Mouse (Mus musculus): ENCODE measurements around the gene Pwp2.

Gene Pwp2

DNA sequence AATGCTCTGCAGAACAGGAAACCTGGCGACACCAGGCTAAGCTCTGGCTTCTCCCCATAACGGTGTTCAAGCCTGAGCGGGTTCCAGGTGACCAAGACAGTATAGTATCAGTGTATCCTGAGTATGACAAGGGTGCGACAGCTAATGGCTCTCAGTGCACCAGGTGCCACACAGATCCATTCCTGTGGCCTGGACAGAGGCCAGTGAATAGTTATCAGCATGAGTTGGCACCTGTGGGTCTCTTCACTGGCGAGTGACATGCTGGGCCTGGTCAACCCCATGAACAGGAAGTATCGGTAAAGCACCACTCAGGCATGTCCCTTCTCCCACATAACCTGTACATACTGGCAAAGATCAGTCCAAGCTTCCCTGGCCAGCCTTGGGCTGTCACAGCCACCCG lies 13.9 kb downstream of the Pwp2 start:
- 91% methylated on average over 7 of the region's 7 CpGs for WGBS

DNA sequence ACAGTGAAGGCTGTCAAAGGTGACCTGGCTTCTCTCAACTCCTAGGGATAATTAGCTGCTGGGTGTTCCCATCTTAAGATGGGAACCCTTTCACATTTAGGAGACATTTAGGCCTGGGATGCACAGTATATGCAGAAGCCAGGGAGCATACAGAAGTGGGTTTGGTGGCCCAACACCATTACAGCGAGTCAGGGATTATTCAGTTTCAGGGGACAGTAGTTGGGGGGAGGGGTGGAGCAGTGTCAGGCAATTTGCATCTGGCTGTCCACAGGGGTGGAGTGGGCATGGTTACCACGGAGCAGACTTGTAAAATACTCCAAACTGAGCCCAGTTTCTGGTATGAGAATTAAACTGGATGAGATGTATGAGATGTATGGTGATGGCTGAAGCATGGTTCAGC lies 14.5 kb downstream of the Pwp2 start:
- 47% methylated on average over 2 of the region's 2 CpGs for WGBS

DNA sequence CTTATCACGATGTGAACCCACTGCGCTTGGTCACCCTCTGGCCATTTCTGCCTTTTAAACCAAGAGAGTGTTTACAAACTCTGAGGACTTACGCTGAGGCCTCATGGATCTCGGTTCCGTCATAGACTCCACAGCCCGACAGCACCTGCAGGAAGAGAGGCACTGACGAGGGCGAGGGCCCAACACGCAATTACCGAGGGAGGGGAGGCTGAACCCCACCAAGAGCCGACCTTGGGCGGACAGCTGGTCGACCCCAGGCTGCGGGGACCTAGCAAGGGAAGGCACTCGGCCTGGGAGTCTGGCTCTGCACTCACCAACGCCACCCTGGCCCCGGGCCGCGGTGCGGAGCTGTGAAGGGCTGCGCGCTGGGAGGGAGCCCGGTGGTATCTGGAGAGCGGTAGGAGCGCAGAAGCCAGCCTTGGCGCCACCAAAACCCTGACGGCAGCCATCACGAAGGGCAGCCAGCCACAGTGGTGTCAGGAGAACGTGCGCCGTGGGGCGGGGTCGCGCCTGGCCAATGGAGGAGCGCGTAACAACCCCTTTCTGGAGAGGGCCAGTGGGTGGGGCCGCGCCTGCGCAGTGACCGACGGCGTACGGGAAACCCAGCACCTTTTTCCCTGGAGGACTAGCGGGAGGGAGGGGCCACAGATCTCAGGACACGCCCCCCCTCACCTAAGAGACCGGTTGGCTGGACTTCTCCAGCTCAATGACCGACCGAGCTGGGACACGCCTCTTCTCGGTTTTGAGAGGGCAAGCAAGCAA lies 15.5 kb downstream of the Pwp2 start, which contains the start of gene D10Jhu81e:
D10Jhu81e (minus strand) TSS at position 502 of the 762 bp plus-strand sequence.
- under 1% methylated on average over 50 of the region's 50 CpGs for WGBS

DNA sequence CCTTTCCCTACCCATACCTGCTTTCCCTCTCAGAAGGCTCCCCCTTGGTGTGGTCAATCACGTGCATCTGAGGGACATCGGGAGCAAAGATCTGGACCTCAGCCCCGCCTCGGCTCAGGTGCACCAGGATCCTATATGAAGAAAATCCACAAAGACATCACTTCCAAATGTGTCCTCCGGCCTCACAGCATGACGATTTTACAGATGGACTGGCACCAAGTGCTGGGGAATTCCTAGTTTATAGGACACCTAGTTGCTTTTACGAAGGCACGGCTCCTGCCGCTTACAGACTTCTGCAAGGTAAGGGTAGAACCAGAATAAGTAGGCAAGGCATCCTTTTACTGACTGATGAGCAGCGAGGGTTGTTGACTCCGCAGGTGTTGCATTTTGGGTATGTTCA lies 16.2 kb downstream of the Pwp2 start:
- 65% methylated on average over 11 of the region's 11 CpGs for WGBS

DNA sequence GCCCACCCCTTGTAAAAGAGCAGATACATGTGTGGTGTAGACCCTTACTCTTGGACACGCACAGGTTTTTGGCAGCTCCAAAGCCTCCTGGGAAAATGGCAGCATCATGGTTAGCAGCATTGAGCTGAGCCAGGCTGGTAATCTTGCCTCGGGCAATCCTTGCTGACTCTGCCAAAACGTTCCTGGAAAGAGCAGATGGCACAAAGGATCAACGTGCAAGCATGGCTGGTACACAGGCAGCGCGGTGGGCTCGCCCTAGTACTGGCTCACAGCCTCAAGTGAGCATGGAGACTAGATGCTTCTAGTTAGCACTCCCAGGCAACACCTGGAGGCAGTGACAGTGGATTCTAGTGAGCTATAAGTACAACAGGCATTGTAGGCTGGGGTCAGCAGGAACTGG lies 17.6 kb downstream of the Pwp2 start:
- WGBS: 44% methylated on average over 7 of the region's 7 CpGs

DNA sequence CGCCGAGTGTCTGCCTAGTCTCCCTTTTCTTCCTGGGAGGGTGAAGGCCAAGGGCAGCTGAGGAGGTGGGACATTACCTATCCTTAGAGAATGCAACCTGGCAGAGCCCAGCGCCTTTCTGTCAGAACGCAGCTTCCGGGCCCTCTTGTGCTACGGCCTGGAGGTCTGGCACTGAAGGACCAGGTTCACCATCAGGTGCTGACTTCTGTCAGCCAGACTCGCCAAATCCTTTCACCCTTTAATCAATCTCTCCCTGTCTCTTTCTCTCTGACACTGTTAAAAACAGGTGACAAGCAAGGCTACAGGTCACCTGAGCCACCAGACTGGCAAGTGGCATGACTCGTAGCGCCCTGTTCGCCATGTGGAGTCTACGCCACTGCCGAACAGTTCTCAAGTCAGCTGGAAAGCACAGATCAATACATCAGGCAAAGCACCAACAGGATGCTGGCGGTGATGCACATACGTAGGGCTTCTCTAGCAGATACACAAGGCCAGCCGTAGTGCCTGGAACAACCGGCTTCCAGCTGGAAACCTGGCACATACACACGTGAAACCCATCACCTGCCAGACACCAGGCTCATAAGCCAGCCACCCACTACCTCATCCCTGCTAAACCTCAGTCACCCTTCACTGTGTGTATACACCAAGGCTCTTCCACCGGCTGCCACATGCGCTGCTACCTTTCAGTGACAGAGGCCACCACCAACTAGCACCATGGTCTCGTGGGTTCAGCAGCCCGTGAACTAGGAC lies 19.5 kb downstream of the Pwp2 start:
- WGBS: 79% methylated on average over 21 of the region's 21 CpGs

DNA sequence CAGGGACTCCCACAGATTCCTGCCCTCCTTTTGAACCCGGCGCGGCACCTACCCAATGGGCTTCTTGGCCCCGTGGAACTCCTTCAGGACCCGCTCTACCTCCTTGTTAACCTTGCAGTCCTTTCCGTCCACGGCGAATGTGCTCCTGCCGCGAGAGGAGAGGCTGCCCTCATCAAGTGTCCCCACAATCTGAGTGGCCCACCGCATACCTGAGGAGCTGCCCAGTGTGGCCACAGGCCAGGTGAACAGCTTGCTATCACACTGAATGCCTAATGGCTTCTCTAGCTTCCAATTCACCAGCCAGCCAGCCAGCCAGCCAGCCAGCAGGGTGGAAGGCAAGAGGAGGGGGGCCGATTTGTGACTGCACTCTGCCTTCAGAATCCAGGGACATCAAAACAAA lies 20.2 kb downstream of the Pwp2 start:
- 90% methylated on average over 12 of the region's 12 CpGs for WGBS

DNA sequence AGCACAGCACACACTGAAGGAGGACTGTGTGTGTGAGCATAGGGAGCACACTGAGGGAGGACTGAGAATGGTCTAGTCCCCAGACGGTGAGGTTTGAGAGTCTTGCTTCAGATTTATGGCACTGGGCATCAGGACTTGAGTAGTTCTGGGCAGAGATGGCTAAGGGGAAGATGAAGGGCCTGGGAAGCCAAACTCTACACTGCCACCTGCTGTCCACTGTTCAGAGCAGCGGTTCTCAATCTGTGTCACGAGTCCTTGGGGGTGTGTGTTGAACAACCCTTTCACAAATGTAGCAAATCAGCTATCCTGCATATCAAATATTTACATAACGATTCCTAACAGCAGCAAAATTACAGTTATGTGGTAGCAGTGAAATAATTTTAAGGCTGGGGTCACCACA lies 21.0 kb downstream of the Pwp2 start:
- WGBS: 20% methylated on average over 4 of the region's 4 CpGs

DNA sequence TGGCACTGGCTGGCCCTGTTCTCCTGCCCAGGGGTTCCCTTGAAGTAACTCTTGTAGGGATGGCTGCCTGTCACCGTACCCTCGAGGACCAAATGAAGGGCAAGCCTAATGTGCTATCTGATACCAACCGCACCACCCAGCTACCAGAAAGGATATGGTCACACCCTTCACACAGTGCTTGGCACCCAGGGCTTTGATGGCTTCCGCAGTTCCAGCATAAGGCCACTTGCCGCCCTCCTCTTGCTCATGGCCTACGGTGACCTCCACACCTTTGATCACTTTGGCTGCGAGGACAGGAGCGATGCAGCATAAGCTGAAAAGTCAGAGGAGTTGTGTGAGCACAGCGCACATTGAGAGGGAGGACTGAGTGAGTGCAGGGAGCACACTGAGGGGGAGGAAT lies 21.7 kb downstream of the Pwp2 start:
- 93% methylated on average over 9 of the region's 9 CpGs for WGBS

DNA sequence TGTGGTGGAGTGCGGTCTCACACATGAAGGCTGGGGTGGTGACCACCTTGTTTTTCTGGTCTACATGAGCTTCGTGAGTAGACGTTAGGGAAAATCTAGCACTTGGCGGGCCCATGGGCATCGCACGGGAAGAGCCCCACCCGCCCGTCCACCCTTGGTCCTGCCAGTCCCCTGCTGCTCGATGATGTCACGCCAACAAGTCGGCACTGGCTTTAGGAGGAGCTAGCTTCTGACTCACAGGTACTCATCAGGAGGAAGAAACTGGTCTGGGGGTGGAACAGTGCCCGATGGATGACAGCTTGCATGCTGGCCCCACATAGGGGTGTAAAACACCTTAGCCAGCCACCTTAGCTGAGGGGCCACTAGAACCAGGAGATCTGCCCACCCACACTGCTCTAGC lies 22.3 kb downstream of the Pwp2 start:
- 91% methylated on average over 12 of the region's 12 CpGs for WGBS

DNA sequence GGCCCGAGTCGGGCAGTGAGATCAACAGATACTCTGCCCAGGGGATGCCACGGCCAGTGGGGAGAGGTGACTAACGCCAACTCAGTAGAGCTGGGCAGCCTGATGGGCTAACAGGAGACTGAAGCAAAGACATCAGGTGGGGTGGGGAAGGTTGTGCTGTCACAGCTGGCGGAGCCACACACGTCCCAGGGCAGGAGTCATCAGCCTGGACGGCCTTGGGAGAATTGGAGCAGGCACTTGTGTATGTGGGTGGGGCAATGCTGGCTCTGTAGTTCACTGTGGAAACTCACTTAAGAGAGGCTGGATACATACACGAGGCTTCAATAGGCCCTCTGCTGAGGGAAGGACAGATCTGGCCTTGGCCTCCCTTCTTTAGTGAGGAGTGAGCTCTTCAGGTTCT lies 23.9 kb downstream of the Pwp2 start:
- WGBS: 80% methylated on average over 8 of the region's 8 CpGs

DNA sequence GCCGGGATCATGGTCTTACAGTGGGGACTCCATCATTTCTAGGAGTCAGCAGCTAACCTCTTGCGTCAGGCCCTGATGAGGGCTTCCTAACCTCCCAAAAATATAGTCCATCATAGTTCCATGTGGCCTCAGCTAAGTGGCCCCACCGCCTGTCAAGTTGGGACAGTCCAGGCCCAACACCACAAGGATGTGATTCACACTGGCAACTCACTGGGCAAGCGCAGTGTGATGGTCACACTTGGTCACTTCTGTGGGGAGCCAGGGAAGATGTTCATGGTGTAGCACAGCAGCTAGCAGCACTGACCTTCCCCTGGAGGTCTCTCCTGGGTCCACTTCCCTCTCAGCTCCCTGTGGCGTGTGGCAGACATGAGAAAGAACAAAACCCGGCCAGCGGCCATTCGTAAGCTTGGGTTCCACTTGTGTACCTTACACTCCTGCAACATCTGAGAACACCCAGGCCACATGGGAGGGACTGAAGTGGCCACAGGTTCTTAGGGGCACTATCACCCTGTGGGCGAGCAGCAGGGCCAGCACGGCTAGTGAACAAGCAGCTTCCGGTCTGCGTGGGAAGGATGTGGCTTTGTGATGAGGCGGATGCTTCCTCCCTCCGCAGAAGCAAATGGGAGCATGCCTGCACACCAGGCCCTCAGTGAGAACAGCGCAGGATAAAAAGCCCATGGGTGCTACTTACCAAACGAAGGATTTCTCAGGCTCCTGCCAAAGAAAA lies 24.4 kb downstream of the Pwp2 start:
- 76% methylated on average over 16 of the region's 16 CpGs for WGBS

DNA sequence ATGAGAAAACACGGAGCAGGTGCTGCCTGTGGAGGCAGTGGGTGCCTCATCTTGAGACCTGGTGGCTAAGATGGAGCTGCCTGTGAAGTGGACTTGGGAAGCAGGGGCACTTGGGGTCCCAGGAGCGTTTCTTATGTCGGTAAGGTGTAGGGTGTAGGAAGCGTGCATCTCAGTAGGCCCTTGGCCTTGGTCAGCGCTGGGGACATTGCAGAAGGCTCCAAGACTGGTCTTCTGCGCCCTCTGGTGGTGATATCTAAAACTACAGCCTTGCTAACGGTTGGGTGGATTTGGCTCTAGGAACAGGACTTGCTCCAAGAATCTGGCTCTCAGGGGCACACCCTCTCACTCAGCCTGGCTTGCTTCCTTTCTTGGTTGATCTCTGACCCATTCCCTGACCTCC lies 25.0 kb downstream of the Pwp2 start:
- whole genome bisulfite sequencing: 3% methylated on average over 7 of the region's 7 CpGs

DNA sequence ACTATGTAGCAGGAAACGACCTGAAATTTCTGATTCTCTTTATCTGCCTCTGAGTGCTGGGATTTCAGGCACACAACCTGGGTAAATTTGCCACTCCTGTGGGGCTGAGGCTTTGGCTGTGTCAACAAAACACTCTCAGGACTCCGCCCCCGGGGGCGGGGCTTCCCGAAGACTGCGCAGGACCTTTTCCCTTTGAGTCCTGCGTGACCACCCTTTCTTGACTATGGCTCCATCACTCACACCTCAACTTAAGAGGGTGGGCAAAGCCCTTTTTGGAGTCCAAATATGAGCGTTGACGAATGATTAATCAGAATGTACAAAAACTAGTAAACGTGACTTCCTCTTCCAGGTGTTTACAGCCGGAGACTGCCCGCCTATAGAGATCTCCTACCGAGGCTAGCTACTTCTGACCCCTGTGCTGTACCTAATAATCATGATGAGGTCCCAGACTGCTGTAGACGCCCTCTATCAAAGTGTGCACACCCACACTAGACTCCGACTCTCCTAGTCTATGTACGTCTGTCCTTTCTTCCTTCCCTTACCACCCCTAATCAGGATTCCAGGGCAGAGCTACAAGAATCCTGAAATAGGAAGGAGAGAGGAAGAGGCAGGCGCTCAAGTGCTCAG lies 25.6 kb downstream of the Pwp2 start:
- 8% methylated on average over 17 of the region's 17 CpGs for WGBS

DNA sequence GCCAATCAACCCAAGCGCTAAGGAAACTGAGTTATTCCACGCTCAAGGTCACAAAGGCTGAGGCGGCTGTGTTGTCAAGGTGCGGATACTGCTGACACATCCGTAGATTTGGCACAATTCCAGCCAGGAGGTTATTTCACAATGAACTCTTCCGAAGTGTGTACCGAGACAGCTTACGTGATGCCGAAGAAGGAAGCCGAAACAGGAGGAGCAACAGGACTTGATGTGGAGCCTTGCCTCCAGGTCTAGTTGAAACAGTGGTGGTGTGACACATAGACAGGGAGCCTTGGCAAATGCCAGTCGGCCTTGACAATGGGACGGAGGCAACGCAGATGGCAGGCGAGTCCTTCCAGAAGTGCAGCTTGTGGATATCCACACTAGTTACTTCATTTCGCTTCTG lies 26.9 kb downstream of the Pwp2 start:
- WGBS: 75% methylated on average over 15 of the region's 15 CpGs

DNA sequence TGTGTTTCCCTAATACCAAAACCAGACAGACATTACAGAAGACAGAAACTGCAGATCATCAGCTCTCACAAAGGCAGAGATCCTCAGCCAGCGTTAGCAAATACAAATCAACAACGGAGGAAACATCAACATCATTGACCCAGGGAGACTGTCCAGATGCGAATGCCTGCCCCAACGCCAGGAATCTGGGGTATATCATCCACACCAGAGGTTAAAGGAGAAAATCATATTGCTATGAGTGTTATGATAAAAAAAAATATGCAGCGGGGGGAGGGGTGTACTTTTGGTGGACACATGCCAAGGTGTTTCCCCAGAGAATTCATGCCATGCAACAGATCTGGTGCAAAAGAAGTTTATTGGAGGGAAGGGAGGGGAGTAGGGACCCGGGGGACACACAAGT lies 28.0 kb downstream of the Pwp2 start:
- WGBS: 76% methylated on average over 6 of the region's 6 CpGs

DNA sequence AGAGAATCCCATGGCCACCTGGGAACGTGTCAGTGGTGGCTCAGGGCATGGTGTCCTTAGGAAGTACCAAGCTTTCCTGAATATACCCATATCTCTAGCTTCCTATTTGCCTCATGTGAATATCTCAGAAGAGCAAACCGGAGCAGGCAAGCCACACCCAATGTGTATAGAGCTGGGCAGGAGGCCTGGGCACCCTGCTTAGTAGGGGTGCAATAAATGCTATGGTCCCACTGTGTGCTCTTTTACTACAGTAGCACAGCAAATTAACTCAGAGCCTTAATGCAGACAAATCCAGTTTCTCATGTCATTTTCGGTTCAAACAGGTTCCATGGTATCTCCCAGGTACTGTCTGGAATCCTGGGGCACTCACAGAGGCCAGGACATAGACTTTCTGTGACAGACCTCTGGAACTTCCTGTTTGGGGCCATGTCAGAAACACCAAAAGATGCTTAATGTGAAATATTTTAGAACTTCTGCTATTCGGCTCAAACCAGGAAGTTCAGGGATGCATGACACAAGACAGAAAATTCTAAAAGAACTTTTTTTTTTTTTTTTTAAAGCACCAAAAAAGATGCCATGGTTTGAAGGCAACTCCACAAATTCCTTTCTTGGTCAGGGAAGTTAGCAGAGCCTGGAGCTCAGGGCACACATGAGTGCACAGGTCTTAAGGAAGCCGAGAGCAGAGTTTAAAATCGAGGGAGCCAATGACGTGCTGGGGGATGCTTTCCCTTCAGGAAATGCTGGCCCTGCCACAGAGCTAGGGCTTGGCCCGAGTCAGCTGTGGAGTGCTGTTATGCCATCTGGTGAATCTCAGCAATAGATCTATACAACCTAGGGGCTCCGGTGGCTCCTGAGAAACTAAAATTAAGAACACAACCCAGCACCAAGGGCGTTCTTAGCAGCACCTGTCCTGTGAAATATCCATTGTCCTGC lies 35.8 kb downstream of the Pwp2 start:
- WGBS: 75% methylated on average over 10 of the region's 10 CpGs

DNA sequence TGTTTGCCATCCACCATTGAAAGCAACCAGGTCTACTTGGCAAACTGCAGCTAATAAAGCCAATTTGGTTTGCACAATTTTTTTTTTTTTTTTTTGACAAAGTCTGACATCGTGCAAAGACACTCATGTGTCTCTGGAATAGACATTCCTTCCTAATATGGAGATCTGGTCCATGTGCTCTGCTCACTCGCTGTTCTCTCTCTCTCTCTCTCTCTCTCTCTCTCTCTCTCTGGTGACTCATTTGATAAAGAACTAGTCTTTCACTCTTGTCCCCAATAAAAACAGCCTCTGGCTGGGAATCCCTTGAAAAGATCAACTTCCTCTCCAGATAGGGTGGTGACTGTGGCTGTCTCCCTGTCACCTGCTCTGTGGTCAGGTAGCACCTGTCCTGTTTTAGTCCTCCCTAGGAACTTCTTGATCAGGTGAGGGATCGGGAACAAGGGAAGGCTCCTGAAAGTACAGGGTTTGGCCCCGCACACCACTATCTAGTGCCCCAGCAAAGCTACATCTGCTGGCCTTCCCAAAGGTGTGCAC lies 37.0 kb downstream of the Pwp2 start:
- WGBS: 73% methylated on average over 4 of the region's 4 CpGs

DNA sequence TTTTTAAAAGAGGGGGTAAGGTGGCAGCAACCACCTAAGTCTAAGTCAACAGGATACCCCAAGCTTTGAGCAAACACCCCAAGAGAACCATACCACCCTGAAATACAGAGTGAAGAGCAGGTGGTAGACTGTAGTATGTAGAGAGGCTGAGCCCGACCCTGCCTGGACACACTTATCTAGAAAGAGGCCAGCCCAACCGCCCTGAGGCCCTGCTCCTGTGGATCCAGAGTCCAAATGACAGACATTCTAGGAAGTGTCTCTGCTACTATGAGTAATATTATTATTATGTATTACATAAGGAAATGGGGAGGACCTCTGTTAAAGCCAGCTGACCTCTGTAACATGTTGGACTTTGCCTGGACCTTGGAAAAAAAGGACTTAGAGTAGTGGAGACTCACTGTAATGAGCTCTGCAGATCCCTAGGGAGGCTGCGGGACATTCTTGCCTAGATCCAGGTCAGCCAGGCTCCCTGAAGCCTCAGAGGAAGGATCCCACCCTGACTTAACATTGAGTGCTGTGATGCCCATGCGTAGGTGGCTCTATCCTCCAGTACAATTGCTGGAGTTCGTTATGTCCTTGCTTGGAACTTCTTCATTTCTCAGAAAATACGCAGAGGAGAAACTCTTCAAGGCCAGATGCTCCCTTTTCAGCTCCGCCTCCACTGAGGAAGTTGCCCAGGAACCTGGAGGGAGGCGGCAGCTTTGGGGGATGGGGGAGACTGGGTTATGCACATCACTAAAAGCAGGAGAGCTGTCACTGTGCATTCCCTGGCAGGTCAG lies 41.0 kb downstream of the Pwp2 start:
- WGBS: 53% methylated on average over 8 of the region's 8 CpGs

DNA sequence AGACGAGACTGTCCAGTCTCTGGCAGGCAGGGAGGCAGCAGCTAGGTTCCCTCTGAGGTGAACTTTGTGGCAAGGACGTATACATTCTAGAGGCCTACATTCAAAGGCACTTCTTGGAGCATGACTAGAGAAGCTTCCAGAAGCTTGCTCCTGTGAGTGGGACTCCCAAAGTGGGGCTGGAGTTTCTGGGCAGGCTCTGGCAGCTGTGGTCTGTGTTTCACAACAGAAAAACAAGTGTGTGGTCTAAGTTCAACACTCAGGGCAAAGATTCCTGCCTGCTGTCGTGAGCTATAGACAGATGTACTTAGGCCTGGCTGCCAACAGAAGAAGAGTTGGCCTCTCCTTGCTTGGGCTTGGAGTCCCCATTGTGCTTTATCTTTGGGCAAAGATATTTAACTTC lies 44.1 kb downstream of the Pwp2 start:
- whole genome bisulfite sequencing: 90% methylated on average over 3 of the region's 3 CpGs

All from cerebral cortex, adult 2 months (tissue).